Mouse (Mus musculus) C2C12 (cell line): Measurements from ENCODE around the gene Cyp2e1.

Source experiments
- CTCF ChIP-seq: IDR thresholded peaks from one replicate; pipeline ENCODE4 v1.5.1; 2011; ENCODE audit not compliant: control insufficient read depth, insufficient read depth, insufficient read length
- MAX ChIP-seq: IDR thresholded peaks from one replicate; pipeline ENCODE4 v1.6.1; 2011; ENCODE audit warnings: mild to moderate bottlenecking, control low read depth

- TF ChIP-seq CTCF (no peak), MAX (no peak)
Measured at GRCm38 (mm10) chr7:140821653-140822329, 58.3 kb downstream of the Cyp2e1 start, which contains the start of gene Zfp941.
